Mouse (Mus musculus): ENCODE data around the gene Hist2h2ac. TPM values are rescaled to one million over a fixed set of nuclear protein-coding genes. Genes with fewer than 3 reads are reported as not detected.
A peak's percentile ranks its signal among the peaks of the same experiment; 100 is the strongest.
"Not testable (repeated sequence)": the region's sequence is repeated elsewhere in the genome, so short reads cannot be mapped to it uniquely, and the experiment has no call there.

Hist2h2ac gene
- polyA plus RNA-seq, 1 experiment from 2014 or later: 3.4 TPM

DNA sequence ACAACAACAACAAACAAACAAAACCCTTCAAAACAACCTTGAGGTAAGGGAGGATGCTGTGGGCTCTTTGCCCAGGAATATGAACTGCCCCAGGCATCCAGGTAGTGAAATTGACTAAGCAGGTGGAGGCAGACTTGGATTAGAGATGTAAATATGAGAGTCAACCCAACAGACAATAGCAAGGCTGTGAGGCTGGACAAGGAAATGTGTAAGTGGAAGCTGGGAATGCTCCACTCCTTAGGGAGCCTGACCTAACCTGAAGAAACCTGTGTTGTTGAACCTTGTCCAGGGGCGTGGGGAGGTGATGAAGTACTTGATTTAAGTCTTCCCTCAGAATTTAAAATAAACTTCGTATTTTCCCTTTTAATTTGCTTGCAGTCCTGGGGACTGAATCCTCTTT is 41.8 kb downstream of the Hist2h2ac start:
- DNase-seq (ENCODE audit: low read depth, low spot score) (no peak), ATAC-seq (no peak)
- no peaks in the 10 kb centered on the region for H3K27me3 ChIP-seq
- in situ Hi-C loops (cut with MboI; ENCODE audit: low pct_unique_long_range_greater_than_20kb): no loop called here
- no peak for TF ChIP-seq CTCF (IDR thresholded peaks at IDR 0.05)
- ChIA-PET POLR2A (interaction anchor here (0.6 to 2.9 kb wide), 2 partner anchors 18 to 269 kb away, joined by 3 to 10 read pairs; no protein-coding TSS in a partner anchor), CTCF (interaction anchor here (1.8 to 2.1 kb wide), 2 partner anchors 15 to 113 kb away, joined by 5 to 6 read pairs; no protein-coding TSS in a partner anchor)

GRCm38 (mm10) chr3:96178427-96178826 is 42.3 kb downstream of the Hist2h2ac start:
- POLR2A ChIA-PET: interaction anchor here (1.1 kb wide), 1 partner anchor 13 kb away, joined by 3 read pairs; no protein-coding TSS in a partner anchor
- CTCF ChIA-PET: interaction anchor here (1.3 to 2.1 kb wide), 2 partner anchors 12 to 15 kb away, joined by 5 to 6 read pairs; no protein-coding TSS in a partner anchor
- in situ Hi-C loops (cut with MboI; ENCODE audit: low pct_unique_long_range_greater_than_20kb): no loop called here
- TF ChIP-seq CTCF (IDR thresholded peaks at IDR 0.05): no peak
- ATAC-seq (no peak), DNase-seq (ENCODE audit: low read depth, low spot score) (no peak)
- no peaks in the 10 kb centered on the region for H3K27me3 ChIP-seq

DNA sequence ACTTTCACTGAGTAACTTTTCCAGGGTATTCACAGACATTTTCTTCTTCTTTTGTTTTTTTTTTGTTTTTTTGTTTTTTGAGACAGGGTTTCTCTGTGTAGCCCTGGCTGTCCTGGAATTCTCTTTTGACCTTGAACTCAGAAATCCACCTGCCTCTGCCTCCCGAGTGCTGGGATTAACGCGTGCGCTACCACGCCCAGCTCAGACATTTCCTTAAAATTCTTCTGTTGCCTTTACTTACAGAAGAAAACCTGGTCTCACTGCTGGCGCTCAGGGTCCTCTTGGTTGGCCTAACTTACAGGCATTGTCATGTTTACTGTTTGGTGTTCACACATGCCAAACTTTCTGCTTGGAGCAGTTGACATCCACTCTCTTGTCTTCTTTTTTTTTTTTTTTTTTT is 45.4 kb downstream of the Hist2h2ac start:
- ATAC-seq: no peak
- H3K27me3 ChIP-seq: no peaks in the 10 kb centered on the region
- in situ Hi-C loops (cut with MboI; ENCODE audit: low pct_unique_long_range_greater_than_20kb): no loop called here
- DNase-seq (ENCODE audit: low read depth, low spot score): no peak
- ChIA-PET POLR2A (interaction anchor here (0.7 to 5.5 kb wide), 3 partner anchors 13 to 28 kb away, joined by 4 to 49 read pairs (median 20); partner anchors contain the start of gene Mtmr11), CTCF (interaction anchor here (1.3 kb wide), 1 partner anchor 13 kb away, joined by 3 read pairs; no protein-coding TSS in a partner anchor)
- TF ChIP-seq CTCF (IDR thresholded peaks at IDR 0.05): no peak

DNA sequence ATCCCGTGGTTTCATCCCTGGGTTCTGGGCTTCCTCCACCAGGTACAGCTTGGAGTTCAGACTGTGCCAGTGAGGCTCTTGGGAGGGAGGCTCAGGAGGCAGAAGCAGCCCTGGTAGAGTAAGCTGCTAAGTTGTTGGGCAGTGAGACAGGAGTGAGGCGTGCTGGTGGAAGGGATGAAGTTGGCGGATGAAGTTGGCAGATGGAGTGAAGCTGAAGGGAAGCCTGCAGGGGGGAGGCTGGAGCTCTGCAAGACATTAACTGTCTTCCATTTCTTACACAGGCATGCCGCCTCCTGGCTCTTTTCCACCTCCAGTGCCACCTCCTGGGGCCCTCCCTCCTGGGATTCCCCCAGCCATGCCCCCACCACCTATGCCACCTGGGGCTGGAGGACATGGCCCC is 46.6 kb downstream of the Hist2h2ac start:
- in situ Hi-C loops (cut with MboI; ENCODE audit: low pct_unique_long_range_greater_than_20kb); ATAC-seq; DNase-seq (ENCODE audit: low read depth, low spot score); H3K27me3 ChIP-seq: not testable (repeated sequence)
- POLR2A ChIA-PET: interaction anchor here (1.3 to 5.5 kb wide), 4 partner anchors 9 to 47 kb away, joined by 3 to 49 read pairs (median 12); partner anchors contain the start of genes Hist2h2ac, Hist2h2be and Mtmr11
- CTCF ChIA-PET: interaction anchor here (1.3 kb wide), 1 partner anchor 11 kb away, joined by 3 read pairs; no protein-coding TSS in a partner anchor

GRCm38 (mm10) chr3:96173185-96173584 is 47.5 kb downstream of the Hist2h2ac start:
- DNase-seq (ENCODE audit: low read depth, low spot score) (no peak), ATAC-seq (no peak)
- TF ChIP-seq CTCF (IDR thresholded peaks at IDR 0.05): no peak
- H3K27me3 ChIP-seq: no peaks in the 10 kb centered on the region
- in situ Hi-C loops (cut with MboI; ENCODE audit: low pct_unique_long_range_greater_than_20kb): no loop called here
- ChIA-PET POLR2A (interaction anchor here (1.1 to 5.5 kb wide), 7 partner anchors 8 to 89 kb away, joined by 3 to 49 read pairs (median 3); partner anchors contain the start of genes Hist2h2ac, Hist2h2be, Mtmr11 and Sv2a), CTCF (interaction anchor here (1.4 to 3.7 kb wide), 2 partner anchors 11 to 89 kb away, joined by 3 to 17 read pairs; partner anchors contain the start of gene Mtmr11)

GRCm38 (mm10) chr3:96172197-96173178 is 48.2 kb downstream of the Hist2h2ac start, which contains the start of gene Sf3b4:
TSS of gene Sf3b4 (plus strand) at chr3:96172332.
- DNase-seq (ENCODE audit: low read depth, low spot score) (peak; percentile 66), ATAC-seq (peak; percentile 74)
- TF ChIP-seq CTCF (IDR thresholded peaks at IDR 0.05): no peak
- in situ Hi-C loops (cut with MboI; ENCODE audit: low pct_unique_long_range_greater_than_20kb): no loop called here
- ChIA-PET CTCF (interaction anchor here (1.4 to 3.7 kb wide), 2 partner anchors 10 to 89 kb away, joined by 3 to 17 read pairs; partner anchors contain the start of gene Mtmr11), POLR2A (interaction anchor here (1.0 to 5.5 kb wide), 7 partner anchors 9 to 90 kb away, joined by 3 to 49 read pairs (median 3); partner anchors contain the start of genes Hist2h2ac, Hist2h2be, Mtmr11 and Sv2a)
- H3K27me3 ChIP-seq: no peaks in the 10 kb centered on the region

GRCm38 (mm10) chr3:96171583-96172196 is 49.0 kb downstream of the Hist2h2ac start:
- no peak for DNase-seq (ENCODE audit: low read depth, low spot score)
- no peak for ATAC-seq
- no peaks in the 10 kb centered on the region for H3K27me3 ChIP-seq
- CTCF ChIA-PET: interaction anchor here (3.7 kb wide), 1 partner anchor 9 kb away, joined by 17 read pairs; the partner anchor contains the start of gene Mtmr11
- in situ Hi-C loops (cut with MboI; ENCODE audit: low pct_unique_long_range_greater_than_20kb): no loop called here
- no peak for TF ChIP-seq CTCF (IDR thresholded peaks at IDR 0.05)
- POLR2A ChIA-PET: interaction anchor here (1.0 to 5.5 kb wide), 5 partner anchors 10 to 91 kb away, joined by 3 to 49 read pairs (median 9); partner anchors contain the start of genes Mtmr11 and Sv2a

DNA sequence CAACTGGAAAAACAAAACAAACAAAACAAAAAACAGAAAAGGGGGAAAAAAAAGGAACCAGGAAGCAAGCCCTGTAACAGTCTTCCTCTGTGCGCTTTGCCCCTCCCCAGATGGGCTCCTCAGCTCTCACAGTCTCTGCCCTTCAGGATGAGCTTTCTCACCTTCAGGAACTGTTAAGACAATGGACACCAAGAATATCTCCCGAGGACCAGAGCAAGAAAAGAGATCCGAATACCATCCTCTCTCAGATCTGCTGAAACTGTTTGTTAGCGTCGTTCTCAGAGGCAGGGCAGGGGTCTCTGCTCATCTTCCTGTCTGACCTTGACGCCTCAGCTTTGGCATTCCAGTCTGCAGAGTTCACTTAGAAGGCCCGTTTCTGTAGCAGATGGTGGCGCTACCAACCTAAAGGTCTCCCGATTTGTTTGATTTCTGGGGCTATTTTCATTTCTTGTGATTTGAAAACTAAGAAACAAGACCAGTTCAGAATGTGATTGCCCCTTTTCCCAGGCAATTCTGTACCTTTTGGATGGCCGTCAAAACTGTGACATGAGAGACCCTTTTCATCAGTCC is 49.6 kb downstream of the Hist2h2ac start:
- ChIA-PET POLR2A (interaction anchor here (0.8 to 5.5 kb wide), 6 partner anchors 9 to 90 kb away, joined by 3 to 49 read pairs (median 7); partner anchors contain the start of genes Mtmr11 and Sv2a), CTCF (interaction anchor here (1.7 to 3.7 kb wide), 2 partner anchors 9 to 104 kb away, joined by 5 to 17 read pairs; partner anchors contain the start of gene Mtmr11)
- no peak for TF ChIP-seq CTCF (IDR thresholded peaks at IDR 0.05)
- no peaks in the 10 kb centered on the region for H3K27me3 ChIP-seq
- ATAC-seq (no peak), DNase-seq (ENCODE audit: low read depth, low spot score) (no peak)
- in situ Hi-C loops (cut with MboI; ENCODE audit: low pct_unique_long_range_greater_than_20kb): no loop called here

Other genes with a start within 250 kb of the Hist2h2ac start
- gene Plekho1, start 224.9 kb downstream of the Hist2h2ac start, polyA plus RNA-seq (2021): 118 TPM
- gene Vps45, start 162.4 kb downstream of the Hist2h2ac start, polyA plus RNA-seq (2021): 36.2 TPM
- gene Otud7b, start 116.4 kb downstream of the Hist2h2ac start, polyA plus RNA-seq (2021): 45.3 TPM
- 104 TPM for gene Mtmr11, start 58.9 kb downstream of the Hist2h2ac start, polyA plus RNA-seq (2021)
- 119 TPM for gene Sf3b4, start 48.5 kb downstream of the Hist2h2ac start, polyA plus RNA-seq (2021)
- 13.8 TPM for gene Sv2a, start 39.7 kb downstream of the Hist2h2ac start, polyA plus RNA-seq (2021)
- 55.3 TPM for gene Bola1, start 1.2 kb downstream of the Hist2h2ac start, polyA plus RNA-seq (2021)
- 1.0 TPM for gene Hist2h2ab, start 1.0 kb downstream of the Hist2h2ac start, polyA plus RNA-seq (2021)
- 5.6 TPM for gene Hist2h2be, start 239 bp upstream of the Hist2h2ac start, polyA plus RNA-seq (2021)
- gene Hist2h3c2, start 18.2 kb upstream of the Hist2h2ac start, polyA plus RNA-seq (2021): 3.7 TPM
- 13.1 TPM for gene Hist2h2aa2, start 19.4 kb upstream of the Hist2h2ac start, polyA plus RNA-seq (2021)
- 8.0 TPM for gene Hist2h2aa1, start 24.6 kb upstream of the Hist2h2ac start, polyA plus RNA-seq (2021)
- not detected for gene Hist2h3c1, start 25.8 kb upstream of the Hist2h2ac start, polyA plus RNA-seq (2021)
- 0.72 TPM for gene Hist2h4, start 42.4 kb upstream of the Hist2h2ac start, polyA plus RNA-seq (2021)
- gene Hist2h3b, start 47.8 kb upstream of the Hist2h2ac start, polyA plus RNA-seq (2021): 0.83 TPM
- gene Hist2h2bb, start 48.9 kb upstream of the Hist2h2ac start, polyA plus RNA-seq (2021): 8.0 TPM
- gene Fcgr1, start 73.1 kb upstream of the Hist2h2ac start, polyA plus RNA-seq (2021): 0.50 TPM
- gene BC107364, start 231.4 kb upstream of the Hist2h2ac start, polyA plus RNA-seq (2021): not detected

All from Patski (cell line).